Mouse (Mus musculus) left cerebral cortex, postnatal 36 days (tissue): ENCODE results near the gene Ltb. TPM values are rescaled to one million over a fixed set of nuclear protein-coding genes. Genes with fewer than 3 reads are reported as not detected.
"Not testable (repeated sequence)": the region's sequence is repeated elsewhere in the genome, so short reads cannot be mapped to it uniquely, and the experiment has no call there.

Source experiments
- DNase-seq, 2 experiments: peaks; one replicate each; pipeline ENCODE4 v3.0.0; 2021 to 2022; ENCODE audit warnings: low spot score in 2 of 2, mixed read lengths in 1 of 2
- intact Hi-C: fragments of 180-260 bp; cut with DNase I; formaldehyde crosslinking; loops from one replicate; pipeline ENCODE4 v1.15.1; 2025
- total RNA-seq, 2 experiments: library from RNA; stranded (reverse); gene quantifications; 2 replicates each; pipeline ENCODE4 v1.2.3; 2021

The Ltb gene
- total RNA-seq, 2 experiments from 2014 or later, result 1.1 to 1.3 TPM

DNA sequence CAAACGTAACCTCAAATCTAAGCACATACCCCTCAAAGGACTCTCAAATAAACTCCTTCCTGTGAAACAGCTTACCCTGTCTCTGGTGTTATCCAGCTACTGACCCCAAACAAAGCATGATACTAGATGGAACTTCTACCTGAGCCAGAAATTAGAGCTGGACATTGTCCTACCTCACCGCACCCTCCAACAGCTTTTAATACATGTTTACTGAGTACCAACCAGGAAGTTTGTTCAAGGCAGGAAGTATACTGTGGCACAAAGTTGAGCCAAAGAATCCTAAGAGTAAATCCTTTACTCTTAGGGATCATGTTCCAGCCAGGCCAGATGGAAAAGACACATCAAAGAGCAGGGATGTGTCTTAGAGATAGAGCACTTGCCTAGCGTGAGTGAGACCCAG is 16.4 kb downstream of the Ltb start:
- intact Hi-C loops, result no loop called here
- DNase-seq, result no peak

DNA sequence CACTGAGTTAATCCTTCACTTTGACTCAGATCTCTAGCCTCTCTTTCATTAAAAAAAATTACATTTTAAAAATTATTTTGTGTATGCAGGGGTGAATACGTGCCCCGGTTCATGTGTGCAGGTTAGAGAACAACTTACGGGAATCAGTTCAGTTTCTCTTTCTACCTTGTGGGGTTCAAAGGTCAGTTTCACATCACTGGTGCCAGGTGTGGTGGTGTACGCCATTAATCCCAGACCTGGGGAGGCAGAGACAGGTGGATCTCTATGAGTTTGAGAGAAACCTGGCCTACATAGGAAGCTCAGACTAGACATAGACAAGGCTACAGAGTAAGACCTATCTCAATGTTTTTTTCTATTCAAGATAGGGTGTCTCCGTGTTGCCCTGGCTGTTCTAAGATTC is 18.8 kb downstream of the Ltb start:
- intact Hi-C loops, result no loop called here
- DNase-seq, result no peak

DNA sequence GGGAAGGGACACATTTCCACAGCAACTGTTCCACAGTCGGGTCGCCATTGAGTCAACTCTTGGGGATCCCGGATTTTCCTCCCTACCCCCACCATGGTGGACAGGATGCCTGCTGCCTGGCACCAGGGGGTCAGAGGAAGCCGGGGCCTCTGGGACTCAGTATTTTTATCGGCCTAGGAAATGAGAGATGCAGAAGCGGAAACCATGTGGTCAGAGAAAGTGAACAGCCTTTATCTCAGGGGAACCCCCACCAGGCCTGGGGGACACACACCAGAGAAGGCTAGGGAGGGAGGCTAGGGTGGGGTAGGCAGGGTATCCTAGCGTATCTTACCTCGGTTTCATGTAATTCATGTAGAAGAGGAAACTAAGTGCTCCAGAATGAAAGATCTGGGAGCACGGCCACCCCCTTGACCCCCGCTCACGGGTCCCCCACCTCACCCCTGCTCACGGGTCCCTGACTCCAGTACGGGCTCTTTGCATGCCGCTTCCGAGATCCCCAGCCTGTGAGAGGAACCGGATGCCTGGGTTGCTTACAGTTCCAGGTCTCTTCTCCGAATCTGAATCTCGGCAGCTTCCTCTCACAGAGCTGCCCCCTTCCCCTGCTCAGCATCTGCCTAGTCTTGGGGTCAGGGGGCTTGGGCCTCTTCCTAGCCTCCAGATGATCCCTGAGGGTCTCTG is 24.4 kb downstream of the Ltb start:
- intact Hi-C loops, result no loop called here
- no peak for DNase-seq

DNA sequence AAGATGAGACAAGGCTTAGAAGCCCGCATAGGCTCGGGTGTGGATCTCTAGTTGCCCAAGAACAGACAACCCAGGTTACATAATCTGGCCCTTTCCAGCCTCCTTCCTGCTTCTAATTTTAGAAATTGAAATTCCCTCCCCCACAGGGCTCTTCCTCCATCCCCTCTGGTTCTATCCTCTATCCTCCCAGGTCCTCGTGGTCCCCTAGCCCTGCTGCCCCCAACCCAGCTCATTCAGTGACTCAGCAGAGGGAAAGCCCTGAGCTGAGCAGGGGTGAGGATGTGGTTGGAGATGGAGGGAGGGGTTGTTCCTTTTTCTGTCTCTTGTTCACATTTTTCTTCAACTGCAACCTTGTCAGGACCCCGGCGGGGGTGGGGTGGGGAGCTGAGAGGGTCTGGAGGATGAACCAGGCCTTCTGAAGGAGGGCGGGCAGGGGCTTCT is 25.4 kb downstream of the Ltb start:
- DNase-seq, result peak in 1 of 2 experiments; percentile 17

DNA sequence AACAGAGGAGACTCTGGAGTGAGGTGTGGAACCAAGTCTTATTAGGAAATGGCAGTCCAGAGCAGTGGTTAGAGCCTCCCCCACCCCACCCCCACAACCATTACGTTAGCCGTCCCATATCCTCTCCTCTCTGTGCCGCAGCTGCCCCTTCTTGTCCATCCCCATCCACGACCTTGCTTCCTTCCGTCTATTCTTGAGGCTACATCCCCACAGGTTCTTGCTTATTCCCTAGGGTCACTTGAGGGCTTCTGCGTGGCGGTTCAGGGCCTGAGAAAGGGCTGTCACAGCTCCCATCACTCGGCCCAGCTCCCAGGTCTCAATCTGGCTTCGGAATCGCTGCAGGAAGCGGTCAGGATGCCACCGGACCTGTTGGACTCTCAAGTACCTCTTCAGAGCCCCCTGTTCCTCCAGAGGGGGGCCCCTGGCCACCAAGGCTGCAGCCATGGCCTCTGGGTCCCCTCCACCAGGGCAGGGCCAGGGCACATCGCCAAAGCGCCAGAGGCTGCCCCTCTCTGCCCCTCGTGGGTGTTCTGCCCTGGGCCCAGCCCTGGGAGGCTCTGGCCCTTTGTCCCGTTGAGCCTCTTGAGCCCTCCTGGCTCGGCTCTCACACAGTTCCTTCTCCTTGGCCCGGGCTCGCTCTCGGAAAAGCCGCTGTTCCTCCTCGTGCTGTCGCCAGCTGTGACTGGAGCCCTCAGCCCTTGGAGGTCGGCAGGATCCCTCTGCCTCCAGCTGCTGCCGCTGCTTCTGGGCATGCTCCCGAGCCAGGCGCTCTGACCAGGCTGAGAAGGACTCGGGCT is 26.1 kb downstream of the Ltb start, which contains the start of gene Gm16181:
Gene Gm16181, plus strand, starts transcription at position 679 of the 797 bp plus-strand sequence.
- no peak for DNase-seq
- intact Hi-C loops, result no loop called here

More for the DNA sequence above, 25.4 kb downstream of the Ltb start:
- intact Hi-C loops, result no loop called here

DNA sequence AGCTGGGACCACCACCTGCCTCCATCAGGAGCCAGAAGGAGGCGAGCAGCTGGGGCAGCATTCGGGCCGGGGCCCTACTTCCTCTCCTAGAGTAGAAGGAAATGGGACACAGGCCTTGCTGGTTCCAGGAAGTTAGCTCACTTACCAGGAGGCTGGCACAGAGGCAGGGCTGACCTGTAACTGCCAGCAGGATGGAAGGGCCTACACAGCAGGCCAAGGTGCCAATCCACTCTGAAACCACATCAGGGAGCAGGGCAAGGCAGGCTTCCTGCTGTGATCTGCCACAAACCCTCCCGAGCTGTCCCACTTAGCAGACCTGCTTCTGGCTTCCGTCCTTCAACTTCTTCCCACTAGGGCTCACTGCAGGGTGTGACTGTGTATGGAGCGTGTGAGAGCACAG is 28.1 kb downstream of the Ltb start:
- intact Hi-C loops, result no loop called here
- no peak for DNase-seq

DNA sequence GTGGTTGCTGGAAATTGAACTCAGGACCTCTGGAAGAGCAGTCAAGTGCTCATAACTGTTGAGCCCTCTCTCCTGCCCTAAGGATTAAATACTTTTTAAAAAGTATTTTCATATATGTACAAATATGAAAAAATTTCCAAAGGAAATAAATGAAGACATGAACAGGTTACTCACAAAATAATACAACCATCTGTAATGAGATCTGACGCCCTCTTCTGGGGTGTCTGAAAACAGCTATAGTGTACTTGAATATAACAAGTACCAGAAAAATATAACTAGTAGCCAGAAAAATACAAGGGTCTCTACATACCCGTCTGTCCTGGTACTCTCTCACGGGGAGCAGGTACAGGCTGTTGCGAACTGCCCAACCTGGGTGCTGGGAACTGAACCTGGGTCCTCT is 30.4 kb downstream of the Ltb start:
- DNase-seq, result no peak
- intact Hi-C loops, result no loop called here

DNA sequence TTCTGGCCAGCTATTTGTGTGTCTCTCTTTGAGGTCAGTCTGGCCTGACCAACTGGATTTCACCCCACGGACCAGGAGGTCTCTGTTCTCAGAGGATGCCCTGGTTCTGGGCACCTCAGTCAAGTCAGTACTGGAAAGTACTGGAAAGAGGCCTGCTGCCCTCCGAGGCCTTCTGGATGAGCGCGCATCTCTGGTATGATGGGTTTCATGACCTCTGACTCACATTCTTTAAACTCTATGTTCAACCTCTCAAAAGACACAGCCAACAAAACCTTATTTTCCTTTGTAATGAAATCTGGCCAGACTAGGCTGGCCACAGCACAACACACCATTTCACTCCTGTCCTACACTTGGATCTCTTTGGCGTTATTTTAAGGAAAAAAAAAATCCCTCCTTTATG is 31.2 kb downstream of the Ltb start:
- DNase-seq, result no peak
- intact Hi-C loops, result no loop called here

DNA sequence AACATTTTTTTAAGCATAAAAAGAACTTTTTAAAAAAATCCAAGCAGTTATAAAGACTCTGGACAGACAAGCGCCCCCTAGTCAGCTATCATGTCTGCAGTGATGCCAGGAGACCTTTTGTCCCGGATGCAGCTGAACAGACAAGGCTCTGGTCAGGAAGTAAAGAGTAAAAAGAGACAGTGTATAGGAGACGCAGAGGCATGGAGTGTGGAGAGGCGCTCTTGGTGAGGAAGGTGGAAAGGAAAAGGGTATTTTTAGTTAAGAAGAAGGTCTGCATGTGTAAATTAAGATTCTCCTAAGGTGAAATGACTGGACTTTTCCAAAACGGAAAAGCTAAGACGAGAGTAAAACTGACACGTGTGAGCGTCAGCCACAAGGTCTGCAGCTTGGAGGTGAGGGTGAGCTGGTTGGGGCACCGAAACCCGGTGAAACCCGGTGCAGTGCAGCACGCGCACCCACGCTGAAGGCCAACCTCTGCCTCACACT is 32.4 kb downstream of the Ltb start:
- intact Hi-C loops, result no loop called here

DNA sequence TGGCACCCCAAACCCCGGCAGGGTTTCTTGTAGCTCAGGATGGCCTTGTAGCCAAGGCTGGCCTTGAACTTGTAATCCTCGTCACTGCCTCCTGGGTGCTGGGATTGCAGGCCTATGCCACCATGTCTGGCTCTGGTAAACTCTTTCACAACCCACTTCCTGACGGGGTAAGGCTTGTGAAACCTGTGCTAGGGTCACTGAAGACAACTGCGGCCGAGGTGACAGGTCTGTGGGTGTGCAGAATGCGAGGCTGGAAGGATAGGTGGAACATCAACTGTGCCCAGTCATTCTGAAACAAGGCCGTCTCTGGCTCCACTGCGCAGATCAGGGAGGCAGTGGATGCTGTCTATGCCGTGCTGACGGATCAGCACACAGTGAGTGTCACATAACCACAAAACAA is 36.8 kb downstream of the Ltb start:
- intact Hi-C loops, result loop anchor here (5.0 to 10.0 kb wide), 2 partner anchors 34 to 226 kb away; partner anchors contain the start of gene Vars
- no peak for DNase-seq

More for the DNA sequence above, 32.4 kb downstream of the Ltb start:
- DNase-seq, result no peak

DNA sequence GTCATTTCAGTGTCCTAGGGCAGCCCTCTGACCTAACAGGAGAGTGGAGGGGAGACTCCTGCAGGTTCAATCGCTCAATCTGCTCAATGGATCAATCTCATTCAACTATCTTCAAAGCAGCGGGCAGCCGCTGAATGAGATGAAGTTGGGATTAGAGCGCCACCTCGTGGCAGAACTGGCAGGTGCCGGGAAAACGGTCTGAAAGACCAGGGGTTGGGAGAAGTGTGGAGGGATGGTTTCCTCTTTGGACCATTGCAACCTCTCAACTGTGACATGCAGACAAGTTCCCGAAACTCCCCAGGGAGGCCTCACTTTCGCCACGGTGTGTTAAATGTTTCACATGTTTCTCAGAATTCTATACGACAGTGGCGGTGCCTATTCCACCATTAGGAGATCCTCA is 37.8 kb downstream of the Ltb start:
- intact Hi-C loops, result loop anchor here (2.0 to 10.0 kb wide), 3 partner anchors 35 to 227 kb away; partner anchors contain the start of gene Vars
- DNase-seq, result peak; percentile 72 to 81

DNA sequence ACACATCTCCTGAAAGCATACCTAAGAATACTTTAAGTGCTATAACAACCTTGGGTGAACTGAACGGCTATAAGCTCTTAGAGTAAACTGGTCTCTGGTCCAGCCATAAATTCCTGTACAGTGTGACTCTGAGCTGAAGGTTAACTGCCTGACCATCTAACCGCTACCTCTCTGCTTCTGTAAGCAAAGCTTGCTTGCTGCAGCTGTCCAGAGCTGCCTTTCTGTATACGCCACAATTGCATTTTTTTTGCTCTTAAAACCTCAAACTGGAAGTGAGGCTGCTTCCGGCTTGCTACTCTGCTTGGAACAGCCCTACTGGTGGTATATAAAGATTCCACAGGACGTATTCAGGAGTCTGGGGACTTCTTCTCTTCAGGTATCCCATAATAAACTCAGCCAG is 38.4 kb downstream of the Ltb start:
- intact Hi-C loops, result loop anchor here (2.0 to 10.0 kb wide), 3 partner anchors 35 to 228 kb away; partner anchors contain the start of gene Vars

DNA sequence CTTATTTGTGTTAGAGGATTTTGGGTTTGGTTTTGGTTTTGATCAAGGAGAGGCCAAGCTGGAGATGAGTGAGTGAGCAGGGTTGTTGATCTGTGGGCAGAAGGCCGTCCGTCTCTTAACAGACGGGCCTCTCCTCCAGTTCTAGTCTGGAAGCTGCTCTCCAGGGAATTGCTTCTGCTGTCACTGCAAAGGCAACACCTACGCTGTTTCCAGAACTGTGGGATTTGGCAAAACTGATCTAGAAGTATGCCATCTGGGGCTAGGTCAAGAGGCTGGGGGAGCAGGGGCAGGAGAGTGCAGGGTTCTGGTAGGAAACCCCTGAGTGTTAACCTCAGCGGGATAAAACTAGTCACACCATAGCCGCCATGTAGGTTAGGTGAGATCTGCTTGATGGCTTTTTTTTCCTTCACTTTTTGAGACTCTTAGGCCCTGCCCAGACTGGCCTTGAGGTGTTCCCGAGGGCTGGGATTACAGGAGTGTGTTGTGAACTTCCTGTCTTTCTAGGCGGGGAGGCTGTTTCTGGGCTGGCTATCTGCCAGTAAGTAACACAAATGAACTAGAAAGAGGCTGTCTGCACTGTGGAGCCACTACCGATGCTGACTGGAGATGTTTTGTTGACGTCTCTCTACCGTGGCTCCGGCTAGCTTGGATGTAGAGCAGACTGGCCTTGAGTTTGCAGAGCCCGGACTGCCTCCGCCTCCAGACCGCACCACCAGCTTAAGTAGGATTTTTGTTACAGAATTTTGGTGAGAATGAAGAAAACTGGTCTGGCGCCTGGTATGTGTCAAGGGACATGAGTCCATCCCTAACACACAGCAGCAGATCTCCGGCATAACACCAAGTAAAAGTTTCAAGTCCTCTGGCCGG is 39.1 kb downstream of the Ltb start, which contains the start of gene Atp6v1g2:
Gene Atp6v1g2, plus strand, starts transcription at position 547 of the 867 bp plus-strand sequence.
- intact Hi-C loops, result loop anchor here (2.0 to 10.0 kb wide), 3 partner anchors 36 to 229 kb away; partner anchors contain the start of gene Vars
- DNase-seq, result no peak

More for the DNA sequence above, 38.4 kb downstream of the Ltb start:
- no peak for DNase-seq

DNA sequence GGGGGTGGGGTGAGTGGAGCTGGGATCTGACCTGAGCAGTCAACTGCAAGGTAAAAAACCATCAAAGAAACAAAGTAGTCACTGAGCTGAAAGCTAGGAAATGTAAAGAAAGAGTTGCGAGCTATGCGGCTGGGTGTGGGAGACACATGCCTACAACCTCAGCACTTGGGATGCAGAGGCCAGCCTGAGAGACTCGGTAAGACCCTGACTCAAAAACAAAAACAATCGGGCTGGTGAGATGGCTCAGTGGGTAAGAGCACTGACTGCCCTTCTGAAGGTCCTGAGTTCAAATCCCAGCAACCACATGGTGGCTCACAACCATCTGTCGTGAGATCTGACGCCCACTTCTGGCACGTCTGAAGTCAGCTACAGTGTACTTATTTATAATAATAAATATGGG is 39.9 kb downstream of the Ltb start:
- intact Hi-C loops, result loop anchor here (5.0 to 10.0 kb wide), 2 partner anchors 37 to 229 kb away; partner anchors contain the start of gene Vars

DNA sequence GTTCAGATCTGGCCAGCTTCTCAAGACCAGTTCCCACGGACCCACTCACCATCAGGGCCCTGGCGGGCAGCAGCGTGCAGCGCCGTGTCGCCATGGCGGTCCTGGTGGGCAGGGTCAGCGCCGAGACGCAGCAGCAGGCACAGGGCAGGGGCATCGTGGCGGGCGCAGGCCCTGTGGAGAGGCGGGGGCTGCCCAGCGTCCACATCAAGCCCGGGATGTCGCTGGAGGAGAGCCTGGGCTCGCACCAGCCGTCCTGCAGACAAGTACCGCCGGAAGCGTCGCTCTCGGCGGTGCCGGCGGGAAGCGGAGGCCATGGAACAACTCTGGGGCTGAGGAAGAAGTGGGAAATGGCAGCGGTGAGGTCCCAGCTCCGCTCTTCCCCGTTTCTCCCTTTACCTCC is 40.7 kb downstream of the Ltb start:
- intact Hi-C loops, result loop anchor here (5.0 to 10.0 kb wide), 5 partner anchors 38 to 643 kb away; partner anchors contain the start of genes C2, Csnk2b, Ehmt2 and Gpank1
- no peak for DNase-seq

More for the DNA sequence above, 39.9 kb downstream of the Ltb start:
- DNase-seq, result not testable (repeated sequence)

DNA sequence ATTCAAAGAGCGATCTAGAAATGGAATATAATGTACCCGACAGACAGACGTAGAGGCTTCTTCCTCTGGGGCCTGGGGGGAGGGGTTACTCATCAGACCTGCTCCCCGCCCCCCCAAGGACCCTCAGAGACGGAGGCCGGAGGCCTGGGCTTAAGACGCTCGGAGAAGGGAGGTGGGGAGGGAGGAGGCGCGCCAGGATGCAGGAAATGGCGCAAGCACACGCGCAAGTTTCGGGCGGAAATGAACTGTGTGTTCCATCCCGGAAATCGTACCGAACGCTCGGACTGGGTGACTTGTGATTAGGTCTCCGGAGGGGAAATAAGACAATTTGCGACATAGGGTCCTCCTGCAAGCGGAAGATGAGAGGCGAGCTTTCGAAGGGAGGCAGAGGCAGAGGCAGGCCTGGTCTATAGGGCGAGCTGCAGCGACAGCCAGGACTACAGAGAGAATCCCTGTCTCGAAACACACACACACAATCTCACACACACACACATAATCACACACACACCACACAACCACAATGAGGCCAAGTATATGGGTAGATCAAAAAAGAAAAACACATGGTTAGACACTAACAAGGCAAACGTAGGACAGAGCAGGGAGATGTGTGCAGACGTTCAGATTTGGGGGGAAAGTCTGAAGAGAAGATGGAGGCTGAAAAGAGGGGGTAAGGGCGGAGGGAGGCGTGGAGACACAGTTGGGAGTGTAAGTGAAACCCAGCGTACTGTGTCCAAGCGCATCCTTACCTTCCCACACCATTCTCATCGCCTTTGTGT is 41.6 kb downstream of the Ltb start, which contains the start of gene Nfkbil1:
Gene Nfkbil1, minus strand, starts transcription at position 179 of the 776 bp plus-strand sequence.
- intact Hi-C loops, result loop anchor here (2.0 to 10.0 kb wide), 5 partner anchors 71 to 644 kb away; partner anchors contain the start of genes C2, Csnk2b, Ehmt2 and Gpank1

DNA sequence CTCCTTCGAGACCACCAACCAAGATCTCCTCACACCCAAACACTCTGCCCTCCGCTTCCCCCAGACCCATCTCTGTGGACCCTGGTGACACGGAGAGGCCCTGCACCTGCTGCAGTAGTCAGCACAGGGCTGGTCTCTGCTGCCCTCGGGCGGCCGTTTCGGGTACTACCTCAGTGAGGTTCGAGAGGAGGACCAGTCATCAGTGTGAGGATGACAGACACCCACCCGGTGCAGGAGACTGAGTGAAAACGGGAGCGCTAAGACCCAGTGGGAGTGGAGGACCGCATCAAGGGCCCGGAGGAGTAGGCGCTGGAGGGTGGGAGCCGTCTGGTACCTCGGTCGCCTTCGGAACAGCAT is 42.1 kb downstream of the Ltb start:
- peak; percentile 99 for DNase-seq
- intact Hi-C loops, result loop anchor here (2.0 to 10.0 kb wide), 5 partner anchors 72 to 644 kb away; partner anchors contain the start of genes C2, Csnk2b, Ehmt2 and Gpank1

More for the DNA sequence above, 41.6 kb downstream of the Ltb start, which contains the start of gene Nfkbil1:
- peak; percentile 89 to 91 for DNase-seq

DNA sequence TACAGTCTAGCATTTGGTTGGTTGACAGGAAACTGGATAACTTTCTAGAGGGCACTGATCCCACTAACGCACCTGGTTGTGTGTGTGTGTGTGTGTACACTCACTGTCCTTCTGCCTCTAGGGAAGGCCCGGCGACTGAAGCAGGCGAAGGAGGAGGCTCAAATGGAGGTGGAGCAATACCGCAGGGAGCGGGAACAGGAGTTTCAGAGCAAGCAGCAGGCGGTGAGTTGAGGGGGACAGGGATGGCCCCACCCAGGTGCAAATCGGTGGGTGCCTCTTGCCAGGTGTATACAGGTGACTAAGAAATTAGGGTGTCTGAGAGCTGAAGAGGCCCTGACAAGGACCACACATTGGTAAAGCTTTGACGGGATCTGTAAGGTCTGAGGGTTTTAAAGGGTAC is 42.8 kb downstream of the Ltb start:
- no peak for DNase-seq
- intact Hi-C loops, result loop anchor here (2.0 to 10.0 kb wide), 5 partner anchors 72 to 645 kb away; partner anchors contain the start of genes C2, Csnk2b, Ehmt2 and Gpank1
